24 mouse cellular contexts compared by ENCODE assay signal in the genomic region with DNA sequence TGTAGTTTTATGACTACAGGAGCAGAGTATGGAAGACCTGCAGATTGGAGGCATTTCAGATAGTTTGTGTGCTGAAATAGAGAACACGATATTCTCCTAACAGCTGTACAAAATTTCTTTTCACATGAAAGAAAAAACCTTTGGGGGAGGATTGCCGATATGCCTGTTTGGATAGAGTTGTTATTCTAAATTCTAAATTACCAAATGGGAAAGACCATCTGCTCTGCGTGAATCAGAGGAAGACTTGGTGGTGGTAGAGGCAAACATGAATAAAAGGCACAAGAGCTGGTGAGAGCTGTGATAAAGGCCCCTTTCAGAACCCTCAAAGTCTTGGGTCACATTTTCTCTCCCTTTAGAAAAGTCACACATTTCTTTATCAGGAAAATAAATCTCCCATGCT.
DNase-seq lines count a peak whose midpoint lies in the region; ATAC-seq and TF ChIP-seq lines count a peak whose summit lies in the region.
"Had no signal": no experiment of that assay in that cellular context is flagged by ENCODE, and none has a peak within 500 bp of the region (broad histone marks: within the 10 kb centered on the region; RNA-seq: fewer than 3 reads in every experiment).

No protein-coding gene starts in this region.

- no peaks in the 10 kb centered on the region for H3K36me3 ChIP-seq in forebrain, embryonic 14.5 days (ENCODE audit: control insufficient read depth, insufficient read depth, low read length)
- no peaks in the 10 kb centered on the region for H3K36me3 ChIP-seq in forebrain, embryonic 13.5 days (ENCODE audit: poor library complexity, severe bottlenecking)
- H3K36me3 ChIP-seq in kidney, postnatal 0 days (ENCODE audit: insufficient read depth, low read length) = no peaks in the 10 kb centered on the region
- H3K36me3 ChIP-seq: embryonic facial prominence, embryonic 15.5 days; forebrain, embryonic 10.5 days; heart, embryonic 12.5 days; hindbrain, embryonic 10.5 days; intestine, embryonic 15.5 days had no signal

- 81% methylated on average over 3 of the region's 3 CpGs for WGBS in forebrain, embryonic 14.5 days
- 70% methylated on average over 3 of the region's 3 CpGs for WGBS in forebrain, embryonic 13.5 days
- WGBS in kidney, postnatal 0 days = 28% methylated on average over 3 of the region's 3 CpGs

- no peak overlapping the region for H3K9ac ChIP-seq in forebrain, embryonic 14.5 days (ENCODE audit: low read length)
- no peak overlapping the region for H3K9ac ChIP-seq in forebrain, embryonic 13.5 days
- H3K9ac ChIP-seq in kidney, postnatal 0 days (ENCODE audit: low read depth, low read length) = no peak overlapping the region
- H3K9ac ChIP-seq: embryonic facial prominence, embryonic 15.5 days; heart, embryonic 12.5 days; hindbrain, embryonic 14.5 days; intestine, embryonic 15.5 days had no signal

- TF ChIP-seq CTCF in kidney, postnatal 0 days (IDR thresholded peaks at IDR 0.05; ENCODE audit: low read depth) = no peak

- DNase-seq in forebrain, embryonic 14.5 days (ENCODE audit: low spot score) = peak; percentile 24
- DNase-seq in kidney, postnatal 0 days (ENCODE audit: low spot score) = peak; percentile 19
- no peak for DNase-seq in kidney, adult 11 months
- DNase-seq in right cerebral cortex, adult 18-20 months = peak; percentile 30
- DNase-seq in right cerebral cortex, postnatal 4 days = no peak
- peak; percentile 81 for DNase-seq in telencephalon, adult 2 months (ENCODE audit: low read depth, low spot score)
- DNase-seq in retina, postnatal 1 day = no peak
- DNase-seq: adrenal gland, postnatal 14 days; cerebellum, adult 18-20 months; cerebellum, postnatal 10 days; embryo, embryonic 11 days; gastrocnemius, adult 2 months; gastrocnemius, postnatal 25 days had no signal

- no peak overlapping the region for H3K27ac ChIP-seq in forebrain, embryonic 14.5 days (ENCODE audit: low read depth, low read length)
- no peak overlapping the region for H3K27ac ChIP-seq in forebrain, embryonic 13.5 days
- H3K27ac ChIP-seq in kidney, postnatal 0 days = no peak overlapping the region
- H3K27ac ChIP-seq: embryonic facial prominence, embryonic 15.5 days; forebrain, embryonic 10.5 days; gastrocnemius, adult 2 months; hindbrain, embryonic 10.5 days; hindbrain, embryonic 14.5 days; intestine, embryonic 15.5 days had no signal

- ATAC-seq in forebrain, embryonic 14.5 days = no peak
- no peak for ATAC-seq in forebrain, embryonic 13.5 days
- ATAC-seq in kidney, postnatal 0 days (replicated peaks; ENCODE audit: low FRiP score, low read depth) = no peak
- ATAC-seq: activated CD4-positive, CD25-positive, alpha-beta regulatory T cell, adult 4 months; intestine, embryonic 15.5 days; Patski had no signal

- H3K4me3 ChIP-seq in forebrain, embryonic 14.5 days (ENCODE audit: low read depth, low read length) = no peak overlapping the region
- no peak overlapping the region for H3K4me3 ChIP-seq in forebrain, embryonic 13.5 days
- no peak overlapping the region for H3K4me3 ChIP-seq in kidney, postnatal 0 days (replicated peaks; ENCODE audit: low read depth, low read length)
- H3K4me3 ChIP-seq: embryonic facial prominence, embryonic 15.5 days; erythroblast, embryonic 14.5 days; forebrain, embryonic 10.5 days; gastrocnemius, adult 2 months; heart, embryonic 12.5 days; hindbrain, embryonic 10.5 days; intestine, embryonic 15.5 days had no signal

- no peaks in the 10 kb centered on the region for H3K27me3 ChIP-seq in forebrain, embryonic 14.5 days (replicated peaks; ENCODE audit: control insufficient read depth, insufficient read depth, low read length)
- H3K27me3 ChIP-seq in forebrain, embryonic 13.5 days = no peaks in the 10 kb centered on the region
- no peaks in the 10 kb centered on the region for H3K27me3 ChIP-seq in kidney, postnatal 0 days (ENCODE audit: insufficient read depth, low read length)
- H3K27me3 ChIP-seq: CH12.LX; embryonic facial prominence, embryonic 15.5 days; heart, embryonic 12.5 days; intestine, embryonic 15.5 days had no signal

- H3K4me2 ChIP-seq in forebrain, embryonic 14.5 days (ENCODE audit: low read length) = no peak overlapping the region
- H3K4me2 ChIP-seq in forebrain, embryonic 13.5 days = no peak overlapping the region
- no peak overlapping the region for H3K4me2 ChIP-seq in kidney, postnatal 0 days (ENCODE audit: low read length)
- H3K4me2 ChIP-seq: embryonic facial prominence, embryonic 15.5 days; heart, embryonic 12.5 days; hindbrain, embryonic 14.5 days; intestine, embryonic 15.5 days had no signal

- H3K9me3 ChIP-seq in forebrain, embryonic 14.5 days (replicated peaks; ENCODE audit: control insufficient read depth, low read length) = no peaks in the 10 kb centered on the region
- no peaks in the 10 kb centered on the region for H3K9me3 ChIP-seq in forebrain, embryonic 13.5 days (replicated peaks)
- no peaks in the 10 kb centered on the region for H3K9me3 ChIP-seq in kidney, postnatal 0 days (replicated peaks; ENCODE audit: low read length)
- H3K9me3 ChIP-seq: embryonic facial prominence, embryonic 15.5 days; forebrain, embryonic 10.5 days; heart, embryonic 12.5 days; hindbrain, embryonic 10.5 days; intestine, embryonic 15.5 days had no signal

- no peaks in the 10 kb centered on the region for H3K4me1 ChIP-seq in forebrain, embryonic 14.5 days (ENCODE audit: control insufficient read depth, insufficient read depth, low read length)
- no peaks in the 10 kb centered on the region for H3K4me1 ChIP-seq in forebrain, embryonic 13.5 days
- no peaks in the 10 kb centered on the region for H3K4me1 ChIP-seq in kidney, postnatal 0 days (replicated peaks; ENCODE audit: insufficient read depth, low read length)
- H3K4me1 ChIP-seq: embryonic facial prominence, embryonic 15.5 days; forebrain, embryonic 10.5 days; heart, embryonic 12.5 days; hindbrain, embryonic 10.5 days; intestine, embryonic 15.5 days had no signal

Comparison
In these comparisons a context has a peak if more than half of its experiments do, and no peak if none do; other contexts are left out.
1. DNase-seq: peak in forebrain, embryonic 14.5 days (single experiment), kidney, postnatal 0 days (single experiment), right cerebral cortex, adult 18-20 months (single experiment) and telencephalon, adult 2 months (single experiment); none in kidney, adult 11 months (single experiment), right cerebral cortex, postnatal 4 days (single experiment) and retina, postnatal 1 day (single experiment).